Mouse (Mus musculus): ENCODE data around the gene H2-Ob. TPM values are rescaled to one million over a fixed set of nuclear protein-coding genes. Genes with fewer than 3 reads are reported as not detected.

Gene H2-Ob
- not detected in 2 replicates for polyA plus RNA-seq (2012)

DNA sequence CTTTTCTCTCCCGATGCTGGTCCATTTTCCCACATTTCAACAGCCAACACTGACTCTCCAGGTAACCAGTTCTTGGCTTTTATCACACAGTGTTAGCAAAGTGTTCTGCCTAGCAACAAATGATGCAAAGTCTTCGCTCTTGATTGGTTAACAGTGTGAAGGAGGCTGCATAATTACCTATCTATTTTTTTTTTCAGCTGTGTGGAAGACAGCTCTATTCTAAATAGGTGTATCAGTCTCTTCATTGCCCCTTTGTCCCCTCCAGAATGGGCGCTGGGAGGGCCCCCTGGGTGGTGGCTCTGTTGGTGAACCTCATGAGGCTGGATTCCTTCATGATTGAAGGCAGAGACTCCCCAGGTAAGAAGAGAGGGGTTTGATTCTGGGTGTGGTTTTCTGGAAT, at the start of gene H2-Ob:
Gene H2-Ob (plus strand): TSS at position 198 of the 400 bp plus-strand sequence.
- no peak for TF ChIP-seq GATA1 (IDR thresholded peaks at IDR 0.05; ENCODE audit: low read length)

DNA sequence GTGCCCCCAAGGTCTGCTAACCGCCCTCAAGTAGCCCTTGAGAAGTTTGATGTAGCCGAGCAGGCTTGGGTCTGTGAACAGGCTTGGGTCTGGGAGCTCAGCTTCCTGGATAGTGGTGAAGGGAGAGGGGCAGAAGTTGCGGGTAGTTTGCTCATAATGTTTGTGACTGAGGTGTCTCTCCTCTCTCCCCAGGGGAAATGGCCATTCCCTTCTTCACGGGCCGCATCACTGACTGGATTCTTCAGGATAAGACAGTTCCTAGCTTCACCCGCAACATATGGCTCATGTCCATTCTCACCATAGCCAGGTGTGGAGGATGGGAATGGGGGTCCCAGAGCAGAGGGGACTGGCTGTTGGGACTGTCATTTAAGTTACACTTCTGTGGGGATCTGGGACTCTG, 49.7 kb upstream of the H2-Ob start:
- TF ChIP-seq GATA1 (IDR thresholded peaks at IDR 0.05; ENCODE audit: low read length), result no peak

DNA sequence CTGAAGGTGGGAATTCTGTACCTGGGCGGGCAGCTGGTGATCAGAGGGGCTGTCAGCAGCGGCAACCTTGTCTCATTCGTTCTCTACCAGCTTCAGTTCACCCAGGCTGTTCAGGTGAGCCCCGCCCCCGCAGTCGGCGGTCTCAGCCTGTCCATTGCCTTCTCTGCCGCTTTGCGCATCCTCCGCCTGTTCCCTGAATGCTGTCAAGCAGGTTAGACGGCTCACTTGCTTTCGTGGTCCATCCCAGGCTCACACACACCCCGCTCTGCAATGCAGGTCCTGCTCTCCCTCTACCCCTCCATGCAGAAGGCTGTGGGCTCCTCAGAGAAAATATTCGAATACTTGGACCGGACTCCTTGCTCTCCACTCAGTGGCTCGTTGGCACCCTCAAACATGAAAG, 45.9 kb upstream of the H2-Ob start:
- no peak for TF ChIP-seq GATA1 (IDR thresholded peaks at IDR 0.05; ENCODE audit: low read length)

DNA sequence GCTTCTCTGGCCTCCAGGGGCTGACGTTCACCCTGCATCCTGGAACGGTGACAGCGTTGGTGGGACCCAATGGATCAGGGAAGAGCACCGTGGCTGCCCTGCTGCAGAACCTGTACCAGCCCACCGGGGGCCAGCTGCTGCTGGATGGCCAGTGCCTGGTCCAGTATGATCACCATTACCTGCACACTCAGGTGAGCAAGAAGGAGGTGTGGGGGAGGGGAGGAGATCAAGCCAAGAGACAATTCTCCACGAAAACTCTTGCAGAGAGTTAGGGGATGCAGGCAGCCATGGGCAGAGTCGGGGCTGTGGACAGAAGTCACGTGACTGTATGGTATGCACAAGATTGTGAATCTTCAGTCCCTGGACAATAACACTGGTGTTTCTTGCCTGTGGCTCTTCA, 45.2 kb upstream of the H2-Ob start:
- no peak for TF ChIP-seq GATA1 (IDR thresholded peaks at IDR 0.05; ENCODE audit: low read length)

DNA sequence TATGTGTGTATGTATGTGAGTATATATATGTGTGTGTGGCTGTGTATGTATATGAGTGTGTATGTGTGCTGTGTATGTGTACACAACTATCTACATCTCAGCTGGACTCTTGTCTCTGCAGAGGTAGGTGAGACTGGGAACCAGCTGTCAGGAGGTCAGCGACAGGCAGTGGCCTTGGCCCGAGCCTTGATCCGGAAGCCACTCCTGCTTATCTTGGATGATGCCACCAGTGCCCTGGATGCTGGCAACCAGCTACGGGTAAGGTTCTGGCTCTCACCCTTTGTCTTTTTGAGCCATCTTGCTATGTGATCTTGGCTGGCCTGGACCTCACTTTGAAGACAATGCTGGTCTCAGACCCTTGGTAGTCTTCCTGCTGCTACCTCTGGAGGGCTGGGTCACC, 44.0 kb upstream of the H2-Ob start:
- no peak for TF ChIP-seq GATA1 (IDR thresholded peaks at IDR 0.05; ENCODE audit: low read length)

DNA sequence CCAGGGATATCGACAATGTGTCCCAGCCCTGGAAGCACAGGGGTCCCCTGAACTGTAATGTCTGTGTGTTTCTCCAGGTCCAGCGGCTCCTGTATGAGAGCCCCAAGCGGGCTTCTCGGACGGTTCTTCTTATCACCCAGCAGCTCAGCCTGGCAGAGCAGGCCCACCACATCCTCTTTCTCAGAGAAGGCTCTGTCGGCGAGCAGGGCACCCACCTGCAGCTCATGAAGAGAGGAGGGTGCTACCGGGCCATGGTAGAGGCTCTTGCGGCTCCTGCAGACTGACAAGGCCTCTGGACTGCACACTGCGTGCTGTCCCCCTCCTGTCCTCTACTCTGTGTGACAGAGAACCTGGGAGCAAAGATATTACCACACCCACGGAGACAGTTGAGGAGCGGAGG, 42.2 kb upstream of the H2-Ob start:
- TF ChIP-seq GATA1 (IDR thresholded peaks at IDR 0.05; ENCODE audit: low read length), result no peak

DNA sequence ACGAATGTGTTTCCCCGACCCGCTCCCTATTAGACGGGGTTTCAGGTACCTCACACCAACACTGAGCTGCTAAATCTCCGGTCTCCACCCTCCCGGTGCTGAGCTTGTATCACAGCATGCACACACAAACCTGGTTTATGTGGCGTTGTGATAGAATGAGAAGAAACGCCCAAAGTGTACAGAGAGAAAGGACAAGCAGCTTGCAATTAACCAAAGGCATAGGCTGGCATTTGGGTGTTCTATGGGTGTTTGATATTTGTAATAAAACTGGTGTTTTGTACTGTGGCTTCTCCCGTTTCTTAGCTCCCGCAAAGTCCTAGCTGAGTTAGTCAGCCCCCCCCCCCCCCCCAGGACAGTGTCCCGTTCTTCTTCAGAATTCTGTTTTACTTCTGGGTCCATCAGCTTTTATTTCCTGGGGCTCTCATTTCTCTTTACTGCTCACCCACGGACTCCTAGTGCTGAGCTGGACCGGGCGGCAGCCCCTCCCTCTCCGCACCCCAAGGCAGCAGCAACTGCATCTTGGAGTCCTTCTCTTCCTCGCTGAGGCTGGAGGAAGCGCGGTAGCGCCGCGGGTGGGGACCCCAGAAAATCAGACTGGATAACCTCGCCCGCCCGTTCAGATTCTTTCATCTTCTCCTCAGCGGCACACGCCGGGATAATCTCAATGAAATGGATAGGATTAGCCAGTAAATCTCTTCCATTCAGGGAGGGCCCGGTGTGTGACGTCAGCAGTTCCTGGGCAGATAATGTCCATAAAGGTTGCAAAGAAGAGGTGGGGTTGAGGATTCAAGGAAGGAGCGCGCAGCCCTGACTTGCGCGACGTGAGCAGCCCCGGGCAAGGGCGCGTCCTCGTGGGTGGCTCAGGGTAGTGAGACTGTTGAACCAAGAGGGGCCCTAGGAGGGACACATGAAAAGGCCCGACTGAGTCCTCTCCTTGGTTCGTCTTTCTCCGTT, 41.5 kb upstream of the H2-Ob start, which contains the start of gene Psmb8:
Gene Psmb8 (plus strand): TSS at position 781 of the 954 bp plus-strand sequence.
- no peak for TF ChIP-seq GATA1 (IDR thresholded peaks at IDR 0.05; ENCODE audit: low read length)

DNA sequence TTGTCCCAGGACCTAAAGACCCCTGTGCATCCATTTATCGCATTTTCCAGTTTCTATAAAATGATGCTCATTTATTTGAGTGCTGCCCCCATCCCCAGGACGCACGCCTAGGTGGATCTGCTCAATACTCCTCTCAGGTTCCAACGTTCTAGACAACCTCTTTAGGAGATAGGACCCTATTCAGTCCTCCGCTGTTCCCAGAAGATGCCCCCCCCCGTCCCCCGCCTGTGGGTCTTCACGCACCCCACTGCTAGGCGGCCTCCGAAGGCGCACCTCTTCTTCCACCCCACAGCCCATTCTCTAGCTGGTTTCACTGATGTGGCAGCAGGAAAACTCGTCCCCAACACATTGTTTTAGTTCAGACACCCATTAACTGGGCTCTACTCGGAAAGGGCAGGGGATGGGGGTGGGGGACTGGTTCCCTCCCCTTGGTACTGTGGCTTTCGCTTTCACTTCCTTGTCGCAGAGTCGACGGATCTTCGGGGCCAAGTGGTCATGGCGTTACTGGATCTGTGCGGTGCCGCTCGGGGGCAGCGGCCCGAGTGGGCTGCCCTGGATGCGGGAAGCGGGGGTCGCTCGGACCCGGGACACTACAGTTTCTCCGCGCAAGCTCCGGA, 40.7 kb upstream of the H2-Ob start:
- TF ChIP-seq GATA1 (IDR thresholded peaks at IDR 0.05; ENCODE audit: low read length), result no peak

DNA sequence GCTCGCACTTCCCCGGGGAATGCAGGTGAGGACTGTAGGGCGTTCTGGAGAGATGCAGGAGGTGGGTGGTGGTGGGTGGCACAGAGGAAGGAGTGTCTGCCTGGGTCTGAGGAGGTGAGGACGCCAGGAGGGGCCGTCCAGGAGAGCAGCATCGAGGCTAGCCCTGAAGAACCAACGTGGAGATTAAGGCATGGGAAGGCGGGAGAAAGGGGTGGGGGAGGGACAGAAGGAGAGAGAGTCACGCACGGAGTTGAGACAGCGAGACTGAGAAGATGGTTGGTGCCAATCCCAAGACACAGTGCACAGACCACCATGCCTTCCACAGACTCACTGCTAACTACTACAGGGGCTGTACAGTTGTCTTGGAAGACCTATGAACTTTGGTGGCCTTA, 40.2 kb upstream of the H2-Ob start:
- TF ChIP-seq GATA1 (IDR thresholded peaks at IDR 0.05; ENCODE audit: low read length), result no peak

DNA sequence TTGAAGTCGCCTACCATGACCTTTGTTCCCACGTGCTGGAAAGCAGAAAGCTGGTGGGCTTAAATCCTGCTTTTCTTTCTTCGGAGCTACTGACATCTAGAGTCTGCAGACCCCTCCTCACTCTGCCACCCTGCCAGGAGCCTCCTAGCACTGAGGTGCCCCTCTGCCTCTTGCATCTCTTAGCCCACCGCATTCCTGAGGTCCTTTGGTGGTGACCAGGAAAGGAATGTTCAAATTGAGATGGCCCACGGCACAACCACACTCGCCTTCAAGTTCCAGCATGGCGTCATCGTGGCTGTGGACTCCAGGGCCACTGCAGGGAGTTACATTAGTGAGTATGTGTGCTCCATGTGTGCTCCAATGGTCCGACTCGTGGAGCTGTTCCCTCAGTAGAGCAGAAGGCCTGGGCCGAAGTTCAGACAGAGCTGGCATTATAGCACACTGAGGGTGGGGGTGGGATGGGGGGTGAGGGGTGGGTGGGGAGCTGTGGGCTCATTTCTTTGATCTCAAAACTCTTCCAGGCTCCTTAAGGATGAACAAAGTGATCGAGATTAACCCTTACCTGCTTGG, 39.6 kb upstream of the H2-Ob start:
- TF ChIP-seq GATA1 (IDR thresholded peaks at IDR 0.05; ENCODE audit: low read length), result no peak

DNA sequence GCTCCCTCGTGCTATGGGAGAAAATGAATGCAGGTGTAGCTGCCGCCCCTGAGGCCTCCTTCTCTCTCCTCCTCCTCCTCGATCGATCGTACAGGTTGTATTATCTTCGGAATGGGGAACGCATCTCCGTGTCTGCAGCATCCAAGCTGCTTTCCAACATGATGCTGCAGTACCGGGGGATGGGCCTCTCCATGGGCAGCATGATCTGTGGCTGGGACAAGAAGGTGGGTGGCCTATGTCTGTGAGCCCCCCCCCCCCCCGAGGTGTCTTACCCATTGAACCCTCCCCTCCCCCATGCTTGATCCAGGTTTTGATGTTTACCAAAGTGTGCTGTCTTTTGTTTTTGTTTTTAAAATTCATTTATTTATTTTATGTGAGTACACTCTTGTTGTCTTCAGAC, 38.7 kb upstream of the H2-Ob start:
- TF ChIP-seq GATA1 (IDR thresholded peaks at IDR 0.05; ENCODE audit: low read length), result no peak

DNA sequence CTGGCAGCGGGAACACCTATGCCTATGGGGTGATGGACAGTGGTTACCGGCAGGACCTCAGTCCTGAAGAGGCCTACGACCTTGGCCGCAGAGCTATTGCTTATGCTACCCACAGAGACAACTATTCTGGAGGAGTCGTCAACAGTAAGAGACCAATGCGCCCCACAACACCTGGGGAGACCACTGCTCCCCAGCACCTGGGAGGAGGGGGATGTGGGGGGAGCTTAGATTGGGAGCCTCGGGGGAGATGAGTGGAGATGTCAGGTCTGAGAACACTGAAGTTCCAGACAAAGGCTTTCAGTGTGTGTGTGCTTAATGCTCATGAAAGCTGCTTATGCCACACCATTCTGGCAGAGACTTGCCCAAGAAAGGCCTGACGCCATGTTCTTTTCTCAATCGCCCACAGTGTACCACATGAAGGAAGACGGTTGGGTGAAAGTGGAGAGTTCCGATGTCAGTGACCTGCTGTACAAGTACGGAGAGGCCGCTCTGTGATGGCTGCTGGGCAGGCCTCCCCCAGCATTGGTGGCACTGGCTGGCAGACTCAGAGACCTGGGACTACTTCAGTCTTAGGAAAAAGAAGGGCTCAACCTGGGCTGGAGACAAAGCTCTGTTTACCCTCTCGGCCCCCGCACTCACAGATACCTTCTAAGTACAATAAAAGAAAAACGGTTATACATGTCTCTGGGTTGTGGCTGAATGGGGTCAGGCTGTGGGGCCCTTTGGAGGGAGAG, 37.8 kb upstream of the H2-Ob start:
- TF ChIP-seq GATA1 (IDR thresholded peaks at IDR 0.05; ENCODE audit: low read length), result no peak

DNA sequence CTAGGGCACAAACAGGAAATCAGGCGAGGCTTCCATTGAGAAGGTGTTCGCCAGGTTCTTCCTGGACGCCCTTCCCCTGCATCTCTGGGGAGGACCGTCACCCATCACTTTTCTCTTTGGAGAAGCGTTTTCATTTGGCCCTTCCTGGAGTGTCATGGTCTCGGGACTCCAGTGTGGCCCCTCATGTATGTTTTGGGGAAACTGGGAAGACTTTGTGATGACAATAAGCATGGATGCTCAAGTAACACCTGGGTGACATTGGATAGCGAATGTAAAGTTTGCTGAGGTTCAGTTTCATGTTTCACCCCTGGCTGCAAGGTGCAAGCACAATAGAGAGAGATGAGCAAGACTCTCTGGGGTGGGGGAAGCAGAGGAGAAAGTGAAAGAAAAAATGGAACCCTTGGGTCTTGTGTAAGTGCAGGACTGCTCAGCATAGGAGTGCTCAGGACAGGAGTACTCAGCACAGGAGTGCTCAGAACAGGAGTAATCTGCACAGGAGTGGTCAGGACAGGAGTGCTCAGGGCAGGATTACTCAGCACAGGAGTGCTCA, 37.1 kb upstream of the H2-Ob start:
- TF ChIP-seq GATA1 (IDR thresholded peaks at IDR 0.05; ENCODE audit: low read length), result no peak

DNA sequence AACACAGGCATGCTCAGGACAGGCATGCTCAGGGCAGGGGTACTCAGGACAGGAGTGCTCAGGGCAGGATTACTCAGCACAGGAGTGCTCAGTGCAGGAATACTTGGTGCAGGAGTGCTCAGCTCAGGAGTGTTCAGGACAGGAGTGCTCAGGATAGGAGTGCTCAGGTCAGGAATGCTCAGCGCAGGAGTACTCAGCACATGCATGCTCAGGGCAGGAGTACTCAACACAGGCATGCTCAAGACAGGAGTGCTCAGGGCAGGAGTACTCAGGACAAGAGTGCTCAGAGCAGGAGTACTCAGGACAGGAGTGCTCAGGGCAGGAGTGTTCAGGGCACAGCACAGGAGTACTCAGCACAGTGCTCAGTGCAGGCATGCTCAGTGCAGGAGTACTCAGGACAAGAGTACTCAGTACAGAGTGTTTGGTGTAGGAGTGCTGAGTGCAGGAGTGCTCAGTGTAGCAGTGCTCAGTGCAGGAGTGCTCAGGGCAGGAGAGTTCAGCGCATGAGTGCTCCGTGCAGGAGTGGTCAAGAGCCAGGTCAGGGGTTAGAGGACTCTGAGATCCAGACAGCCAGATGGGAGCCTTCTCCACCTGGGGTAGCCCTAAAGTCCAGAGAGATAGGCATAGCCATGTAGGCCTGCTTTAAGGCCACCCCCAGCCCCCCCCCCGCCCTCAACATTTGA, 35.8 kb upstream of the H2-Ob start:
- no peak for TF ChIP-seq GATA1 (IDR thresholded peaks at IDR 0.05; ENCODE audit: low read length)

DNA sequence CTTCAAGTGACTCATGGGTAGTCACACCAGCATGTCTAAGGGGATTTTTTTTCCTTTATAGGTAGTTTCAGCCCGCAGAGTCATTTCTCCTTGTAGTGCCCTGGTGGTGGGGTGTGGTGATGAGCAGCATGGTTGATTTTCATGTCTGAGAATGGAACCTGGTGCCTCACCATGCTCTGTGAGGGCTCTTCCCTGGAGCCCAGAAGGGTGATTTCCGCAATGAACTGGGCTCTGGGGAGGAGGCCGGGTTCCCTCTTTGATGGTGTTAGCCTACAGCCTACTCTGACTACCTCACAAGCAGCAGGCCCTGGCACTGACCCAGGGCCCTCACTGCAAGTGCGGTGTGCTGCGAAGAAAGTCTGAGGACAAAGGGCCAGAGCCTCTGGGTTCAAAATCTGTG, 35.3 kb upstream of the H2-Ob start, which contains the start of gene Tap2:
Gene Tap2 (plus strand): TSS at position 84 of the 400 bp plus-strand sequence.
- TF ChIP-seq GATA1 (IDR thresholded peaks at IDR 0.05; ENCODE audit: low read length), result no peak
